Mouse (Mus musculus) layer of hippocampus, postnatal 14 days (tissue): Measurements from ENCODE around the gene Ankrd22. TPM values are rescaled to one million over a fixed set of nuclear protein-coding genes. Genes with fewer than 3 reads are reported as not detected.
A peak's percentile ranks its signal among the peaks of the same experiment; 100 is the strongest.

Source experiments
- DNase-seq, 2 experiments: peaks; one replicate each; pipeline ENCODE4 v3.0.0; 2021 to 2022; ENCODE audit warnings: low spot score in 2 of 2, mixed read lengths in 1 of 2
- total RNA-seq, 2 experiments: library from RNA; stranded (reverse); gene quantifications; 2 replicates each; pipeline ENCODE4 v1.2.3; 2021

Ankrd22 gene
- total RNA-seq, 2 experiments from 2014 or later = not detected

GRCm38 (mm10) chr19:34096228-34096627 is 69.6 kb downstream of the Ankrd22 start:
- DNase-seq = peak in 1 of 2 experiments; percentile 3

- DNase-seq = no peak
Observed at GRCm38 (mm10) chr19:34095381-34095780, 70.5 kb downstream of the Ankrd22 start.

DNA sequence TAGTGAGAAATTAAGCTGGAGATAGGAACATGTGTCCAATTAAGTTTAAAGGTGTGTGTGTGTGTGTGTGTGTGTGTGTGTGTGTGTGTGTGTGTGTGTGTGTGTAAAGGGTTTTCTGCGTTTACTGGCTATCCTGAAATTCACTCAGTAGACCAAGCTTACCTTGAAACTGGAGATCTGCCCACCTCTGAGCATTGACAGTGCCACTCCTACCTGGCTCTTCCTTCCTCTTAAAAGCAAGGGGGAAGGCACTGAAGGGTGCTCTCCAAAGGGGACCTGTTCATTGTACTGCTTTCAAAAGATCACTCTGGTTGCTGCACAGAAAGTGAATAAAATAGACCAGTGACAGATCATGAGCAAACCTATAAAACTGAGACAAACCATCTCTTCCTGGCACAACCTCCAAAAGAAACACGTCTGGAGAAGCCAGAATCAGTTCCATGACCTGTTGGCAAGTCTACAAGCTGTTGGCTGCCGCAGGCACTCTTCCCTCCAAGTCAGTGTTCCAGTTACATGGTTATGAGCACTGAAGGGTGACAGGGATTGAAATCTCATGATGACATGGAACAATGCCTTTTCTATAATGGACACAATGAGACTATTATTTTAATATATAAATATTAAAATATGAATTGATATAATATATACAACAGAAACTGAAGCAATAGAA is 76.7 kb downstream of the Ankrd22 start:
- no peak for DNase-seq

DNA sequence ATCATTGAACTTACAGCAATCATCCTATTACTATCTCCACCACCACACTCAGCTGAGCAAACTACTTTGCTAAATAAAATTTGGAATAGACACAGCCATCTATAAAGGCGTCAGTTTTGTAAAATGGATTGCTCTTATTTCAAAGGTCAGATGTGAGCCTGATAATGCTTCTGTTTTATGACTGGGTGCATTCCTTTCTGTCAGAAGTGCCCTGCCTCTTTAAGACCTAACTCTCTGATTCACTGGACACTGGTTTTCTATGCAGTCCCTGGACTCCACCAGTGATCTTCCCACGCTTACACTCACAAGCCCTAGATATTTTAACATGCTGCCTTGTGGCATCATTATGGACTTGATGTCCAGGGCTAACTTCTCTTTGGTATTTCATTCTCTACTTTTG is 87.7 kb downstream of the Ankrd22 start:
- no peak for DNase-seq

DNA sequence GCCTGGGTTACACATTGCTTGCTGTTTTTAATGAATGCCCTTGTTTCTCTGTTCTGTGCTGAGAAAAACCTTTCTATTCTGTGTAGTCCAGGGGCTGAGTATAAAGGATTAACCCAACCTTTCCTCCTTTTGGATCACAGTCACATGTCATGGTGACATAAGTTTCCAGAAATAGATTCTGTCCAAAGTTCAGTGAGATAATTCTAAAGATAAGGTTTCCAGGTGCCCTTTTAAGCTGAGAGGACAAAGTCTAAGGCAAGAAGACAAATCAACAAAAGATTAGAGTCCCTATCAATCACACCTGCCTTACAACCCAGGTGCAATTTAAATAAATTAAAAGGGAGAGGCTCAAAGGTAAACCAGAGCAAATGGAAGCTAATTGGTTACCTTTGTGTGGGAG is 91.6 kb downstream of the Ankrd22 start:
- no peak for DNase-seq

Other genes starting within 250 kb of the Ankrd22 start
- not detected for gene Lipf, start 204.9 kb downstream of the Ankrd22 start, total RNA-seq
- not detected for gene Lipk, start 157.8 kb downstream of the Ankrd22 start, total RNA-seq
- not detected for gene Lipn, start 98.7 kb downstream of the Ankrd22 start, total RNA-seq
- gene Lipm, start 65.1 kb downstream of the Ankrd22 start, total RNA-seq = under 1 TPM in 1 of 2 experiments, not detected in 1; 0.52 TPM
- 10 to 100 TPM; 16.4 to 19.7 TPM for gene Stambpl1, start 26.2 kb upstream of the Ankrd22 start, total RNA-seq
- gene Acta2, start 89.5 kb upstream of the Ankrd22 start, total RNA-seq = 10 to 100 TPM; 16.4 to 22.9 TPM
- 1 to 10 TPM; 1.9 to 2.0 TPM for gene Fas, start 124.6 kb upstream of the Ankrd22 start, total RNA-seq